Mouse (Mus musculus): ENCODE data around the gene Ogfod1.

Gene Ogfod1

GRCm38 (mm10) chr8:94076461-94077192 lies 39.6 kb downstream of the Ogfod1 start:
- DNase-seq = no peak

GRCm38 (mm10) chr8:94087964-94088363 lies 51.0 kb downstream of the Ogfod1 start:
- no peak for DNase-seq

GRCm38 (mm10) chr8:94089715-94090114 lies 52.7 kb downstream of the Ogfod1 start:
- no peak for DNase-seq

GRCm38 (mm10) chr8:94092848-94093247 lies 55.9 kb downstream of the Ogfod1 start:
- no peak for DNase-seq

- DNase-seq = no peak
Measured at GRCm38 (mm10) chr8:94094281-94094680, 57.3 kb downstream of the Ogfod1 start.

- DNase-seq = peak; percentile 100
Measured at GRCm38 (mm10) chr8:94098081-94098974, 61.3 kb downstream of the Ogfod1 start, which contains the start of gene Bbs2. Bbs2 (minus strand) TSS chr8:94098928.

- peak; percentile 2 for DNase-seq
Measured at GRCm38 (mm10) chr8:94098996-94099395, 62.0 kb downstream of the Ogfod1 start.

GRCm38 (mm10) chr8:94104146-94104545 lies 67.1 kb downstream of the Ogfod1 start:
- DNase-seq = peak; percentile 14

- DNase-seq = peak; percentile 41
Measured at GRCm38 (mm10) chr8:94107871-94108270, 70.9 kb downstream of the Ogfod1 start.

- DNase-seq = no peak
Measured at GRCm38 (mm10) chr8:94109396-94109795, 72.4 kb downstream of the Ogfod1 start.

- no peak for DNase-seq
Measured at GRCm38 (mm10) chr8:94109835-94110234, 72.8 kb downstream of the Ogfod1 start.

- DNase-seq = no peak
Measured at GRCm38 (mm10) chr8:94110526-94111177, 73.7 kb downstream of the Ogfod1 start.

- no peak for DNase-seq
Measured at GRCm38 (mm10) chr8:94113435-94113834, 76.4 kb downstream of the Ogfod1 start.

- no peak for DNase-seq
Measured at GRCm38 (mm10) chr8:94113972-94114371, 77.0 kb downstream of the Ogfod1 start.

All from kidney, postnatal 14 days (tissue).